Mouse (Mus musculus): Measurements from ENCODE around the gene Ckap5. TPM values are rescaled to one million over a fixed set of nuclear protein-coding genes. Genes with fewer than 3 reads are reported as not detected.

The Ckap5 gene
- total RNA-seq, 1 experiment: 68.8 TPM

GRCm38 (mm10) chr2:91660981-91661380 lies 134.4 kb downstream of the Ckap5 start:
- TF ChIP-seq CHD2 (IDR thresholded peaks at IDR 0.05; ENCODE audit: low read depth, low read length) (no peak), ZC3H11A (IDR thresholded peaks at IDR 0.05; ENCODE audit: borderline replicate concordance, low read depth, low read length) (no peak), MAFK (IDR thresholded peaks at IDR 0.05; ENCODE audit: insufficient read depth, low read depth, low read length) (no peak), ZNF384 (IDR thresholded peaks at IDR 0.05; ENCODE audit: low read depth, low read length) (no peak), HCFC1 (IDR thresholded peaks at IDR 0.05; ENCODE audit: borderline replicate concordance, insufficient read depth, low read length) (no peak)
- no peak overlapping the region for H3K4me3 ChIP-seq (ENCODE audit: insufficient read depth in 1 of 2, low read depth in 1 of 2, low read length in 2 of 2, poor library complexity in 1 of 2, severe bottlenecking in 1 of 2)
- no peak for DNase-seq (ENCODE audit: low read depth, low spot score)
- H3K4me1 ChIP-seq (ENCODE audit: control insufficient read depth in 2 of 2, insufficient read depth in 2 of 2, low read length in 2 of 2, poor library complexity in 1 of 2): peaks cover 2 to 6% of the 10 kb centered on the region in 2 experiments; a peak in 1 of 4 replicates
- peaks cover 2% of the 10 kb centered on the region; the same call in 1 of the 2 replicates for H3K36me3 ChIP-seq (ENCODE audit: control insufficient read depth, insufficient read depth, low read length, poor library complexity, severe bottlenecking)
- no peak overlapping the region for H3K27ac ChIP-seq (ENCODE audit: insufficient read depth, low read depth, low read length, poor library complexity, severe bottlenecking)
- in situ Hi-C loops (cut with MboI; ENCODE audit: low sequenced_read_pairs in 2 of 2, unreplicated experiment in 2 of 2): no loop called here
- no peaks in the 10 kb centered on the region for H3K9me3 ChIP-seq (ENCODE audit: control insufficient read depth, insufficient read depth, low read depth, low read length)
- no peak overlapping the region for H3K9ac ChIP-seq (ENCODE audit: insufficient read depth, low read depth, low read length, poor library complexity, severe bottlenecking)

GRCm38 (mm10) chr2:91664780-91665179 lies 138.2 kb downstream of the Ckap5 start:
- in situ Hi-C loops (cut with MboI; ENCODE audit: low sequenced_read_pairs in 2 of 2, unreplicated experiment in 2 of 2): no loop called here

GRCm38 (mm10) chr2:91666386-91666910 lies 139.9 kb downstream of the Ckap5 start:
- DNase-seq (ENCODE audit: low read depth, low spot score): no peak
- Histone ChIP-seq H3K4me1 (ENCODE audit: control insufficient read depth in 2 of 2, insufficient read depth in 2 of 2, low read length in 2 of 2, poor library complexity in 1 of 2) (peaks cover 0 to 6% of the 10 kb centered on the region in 2 experiments; a peak in 1 of 4 replicates), H3K9me3 (ENCODE audit: control insufficient read depth, insufficient read depth, low read depth, low read length) (no peaks in the 10 kb centered on the region), H3K36me3 (ENCODE audit: control insufficient read depth, insufficient read depth, low read length, poor library complexity, severe bottlenecking) (peaks cover 21% of the 10 kb centered on the region), H3K9ac (ENCODE audit: insufficient read depth, low read depth, low read length, poor library complexity, severe bottlenecking) (no peak overlapping the region), H3K4me3 (ENCODE audit: insufficient read depth in 1 of 2, low read depth in 1 of 2, low read length in 2 of 2, poor library complexity in 1 of 2, severe bottlenecking in 1 of 2) (no peak overlapping the region), H3K27ac (ENCODE audit: insufficient read depth, low read depth, low read length, poor library complexity, severe bottlenecking) (no peak overlapping the region)
- TF ChIP-seq ZNF384 (IDR thresholded peaks at IDR 0.05; ENCODE audit: low read depth, low read length): no peak
- no peak for TF ChIP-seq HCFC1 (IDR thresholded peaks at IDR 0.05; ENCODE audit: borderline replicate concordance, insufficient read depth, low read length)
- TF ChIP-seq ZC3H11A (IDR thresholded peaks at IDR 0.05; ENCODE audit: borderline replicate concordance, low read depth, low read length): no peak
- TF ChIP-seq CHD2 (IDR thresholded peaks at IDR 0.05; ENCODE audit: low read depth, low read length): no peak
- TF ChIP-seq MAFK (IDR thresholded peaks at IDR 0.05; ENCODE audit: insufficient read depth, low read depth, low read length): no peak
- in situ Hi-C loops (cut with MboI; ENCODE audit: low sequenced_read_pairs in 2 of 2, unreplicated experiment in 2 of 2): no loop called here

More at GRCm38 (mm10) chr2:91664780-91665179, 138.2 kb downstream of the Ckap5 start:
- H3K36me3 ChIP-seq (ENCODE audit: control insufficient read depth, insufficient read depth, low read length, poor library complexity, severe bottlenecking): peaks cover 13% of the 10 kb centered on the region
- H3K9ac ChIP-seq (ENCODE audit: insufficient read depth, low read depth, low read length, poor library complexity, severe bottlenecking): no peak overlapping the region
- H3K27ac ChIP-seq (ENCODE audit: insufficient read depth, low read depth, low read length, poor library complexity, severe bottlenecking): no peak overlapping the region
- H3K9me3 ChIP-seq (ENCODE audit: control insufficient read depth, insufficient read depth, low read depth, low read length): no peaks in the 10 kb centered on the region
- H3K4me3 ChIP-seq (ENCODE audit: insufficient read depth in 1 of 2, low read depth in 1 of 2, low read length in 2 of 2, poor library complexity in 1 of 2, severe bottlenecking in 1 of 2): no peak overlapping the region
- peaks cover 0 to 6% of the 10 kb centered on the region in 2 experiments; a peak in 1 of 4 replicates for H3K4me1 ChIP-seq (ENCODE audit: control insufficient read depth in 2 of 2, insufficient read depth in 2 of 2, low read length in 2 of 2, poor library complexity in 1 of 2)
- TF ChIP-seq ZNF384 (IDR thresholded peaks at IDR 0.05; ENCODE audit: low read depth, low read length): no peak
- no peak for TF ChIP-seq HCFC1 (IDR thresholded peaks at IDR 0.05; ENCODE audit: borderline replicate concordance, insufficient read depth, low read length)
- TF ChIP-seq MAFK (IDR thresholded peaks at IDR 0.05; ENCODE audit: insufficient read depth, low read depth, low read length): no peak
- no peak for TF ChIP-seq CHD2 (IDR thresholded peaks at IDR 0.05; ENCODE audit: low read depth, low read length)
- DNase-seq (ENCODE audit: low read depth, low spot score): no peak

GRCm38 (mm10) chr2:91667747-91668146 lies 141.2 kb downstream of the Ckap5 start:
- peak; percentile 47 for DNase-seq (ENCODE audit: low read depth, low spot score)
- no peak overlapping the region for H3K9ac ChIP-seq (ENCODE audit: insufficient read depth, low read depth, low read length, poor library complexity, severe bottlenecking)
- peaks cover 0 to 6% of the 10 kb centered on the region in 2 experiments; a peak in 1 of 4 replicates for H3K4me1 ChIP-seq (ENCODE audit: control insufficient read depth in 2 of 2, insufficient read depth in 2 of 2, low read length in 2 of 2, poor library complexity in 1 of 2)
- no peak overlapping the region for H3K4me3 ChIP-seq (ENCODE audit: insufficient read depth in 1 of 2, low read depth in 1 of 2, low read length in 2 of 2, poor library complexity in 1 of 2, severe bottlenecking in 1 of 2)
- in situ Hi-C loops (cut with MboI; ENCODE audit: low sequenced_read_pairs in 2 of 2, unreplicated experiment in 2 of 2): no loop called here
- no peak for TF ChIP-seq ZNF384 (IDR thresholded peaks at IDR 0.05; ENCODE audit: low read depth, low read length)
- peaks cover 21% of the 10 kb centered on the region for H3K36me3 ChIP-seq (ENCODE audit: control insufficient read depth, insufficient read depth, low read length, poor library complexity, severe bottlenecking)
- H3K9me3 ChIP-seq (ENCODE audit: control insufficient read depth, insufficient read depth, low read depth, low read length): no peaks in the 10 kb centered on the region
- H3K27ac ChIP-seq (ENCODE audit: insufficient read depth, low read depth, low read length, poor library complexity, severe bottlenecking): no peak overlapping the region

GRCm38 (mm10) chr2:91669326-91669725 lies 142.8 kb downstream of the Ckap5 start:
- TF ChIP-seq ZNF384 (IDR thresholded peaks at IDR 0.05; ENCODE audit: low read depth, low read length) (no peak), CHD2 (IDR thresholded peaks at IDR 0.05; ENCODE audit: low read depth, low read length) (no peak), ZC3H11A (IDR thresholded peaks at IDR 0.05; ENCODE audit: borderline replicate concordance, low read depth, low read length) (no peak), HCFC1 (IDR thresholded peaks at IDR 0.05; ENCODE audit: borderline replicate concordance, insufficient read depth, low read length) (no peak), MAFK (IDR thresholded peaks at IDR 0.05; ENCODE audit: insufficient read depth, low read depth, low read length) (no peak)
- H3K9ac ChIP-seq (ENCODE audit: insufficient read depth, low read depth, low read length, poor library complexity, severe bottlenecking): no peak overlapping the region
- H3K4me3 ChIP-seq (ENCODE audit: insufficient read depth in 1 of 2, low read depth in 1 of 2, low read length in 2 of 2, poor library complexity in 1 of 2, severe bottlenecking in 1 of 2): no peak overlapping the region
- H3K27ac ChIP-seq (ENCODE audit: insufficient read depth, low read depth, low read length, poor library complexity, severe bottlenecking): no peak overlapping the region
- H3K9me3 ChIP-seq (ENCODE audit: control insufficient read depth, insufficient read depth, low read depth, low read length): no peaks in the 10 kb centered on the region
- no peak for DNase-seq (ENCODE audit: low read depth, low spot score)
- in situ Hi-C loops (cut with MboI; ENCODE audit: low sequenced_read_pairs in 2 of 2, unreplicated experiment in 2 of 2): no loop called here
- H3K4me1 ChIP-seq (ENCODE audit: control insufficient read depth in 2 of 2, insufficient read depth in 2 of 2, low read length in 2 of 2, poor library complexity in 1 of 2): peaks cover 0 to 11% of the 10 kb centered on the region in 2 experiments; a peak in 1 of 4 replicates
- peaks cover 21% of the 10 kb centered on the region for H3K36me3 ChIP-seq (ENCODE audit: control insufficient read depth, insufficient read depth, low read length, poor library complexity, severe bottlenecking)
